Mouse (Mus musculus): ENCODE results near the gene Grifin. TPM values are rescaled to one million over a fixed set of nuclear protein-coding genes. Genes with fewer than 3 reads are reported as not detected.

The Grifin gene
- polyA plus RNA-seq, 1 experiment from 2014 or later, result not detected

Other genes starting within 250 kb of the Grifin start
- 50.4 and 54.1 TPM in 2 replicates for gene Mad1l1, start 243.5 kb downstream of the Grifin start, polyA plus RNA-seq (2015; fragmentation: Nextera tagmentation; extraction: Ambion mirVana)
- 49.7 and 53.6 TPM in 2 replicates for gene Nudt1, start 243.4 kb downstream of the Grifin start, polyA plus RNA-seq (2015; fragmentation: Nextera tagmentation; extraction: Ambion mirVana)
- 18.1 and 21.1 TPM in 2 replicates for gene Mrm2, start 233.2 kb downstream of the Grifin start, polyA plus RNA-seq (2015; fragmentation: Nextera tagmentation; extraction: Ambion mirVana)
- gene Snx8, start 175.8 kb downstream of the Grifin start, polyA plus RNA-seq (2015; fragmentation: Nextera tagmentation; extraction: Ambion mirVana), result 19.1 and 19.8 TPM in 2 replicates
- 78.5 and 78.9 TPM in 2 replicates for gene Eif3b, start 145.7 kb downstream of the Grifin start, polyA plus RNA-seq (2015; fragmentation: Nextera tagmentation; extraction: Ambion mirVana)
- not detected in 2 replicates for gene Gm4869, start 119.4 kb downstream of the Grifin start, polyA plus RNA-seq (2015; fragmentation: Nextera tagmentation; extraction: Ambion mirVana)
- 20.7 and 23.0 TPM in 2 replicates for gene Chst12, start 59.5 kb downstream of the Grifin start, polyA plus RNA-seq (2015; fragmentation: Nextera tagmentation; extraction: Ambion mirVana)
- gene Lfng, start 42.2 kb upstream of the Grifin start, polyA plus RNA-seq (2015; fragmentation: Nextera tagmentation; extraction: Ambion mirVana), result 24.9 and 25.8 TPM in 2 replicates
- 27.9 and 29.4 TPM in 2 replicates for gene Ttyh3, start 84.0 kb upstream of the Grifin start, polyA plus RNA-seq (2015; fragmentation: Nextera tagmentation; extraction: Ambion mirVana)
- 20.9 and 21.5 TPM in 2 replicates for gene Iqce, start 137.3 kb upstream of the Grifin start, polyA plus RNA-seq (2015; fragmentation: Nextera tagmentation; extraction: Ambion mirVana)
- 24.4 TPM in 2 replicates for gene Brat1, start 139.9 kb upstream of the Grifin start, polyA plus RNA-seq (2015; fragmentation: Nextera tagmentation; extraction: Ambion mirVana)
- 1.1 and 1.4 TPM in 2 replicates for gene Amz1, start 159.1 kb upstream of the Grifin start, polyA plus RNA-seq (2015; fragmentation: Nextera tagmentation; extraction: Ambion mirVana)